Mouse (Mus musculus): ENCODE data around the gene Cfap221.

Cfap221 gene

DNA sequence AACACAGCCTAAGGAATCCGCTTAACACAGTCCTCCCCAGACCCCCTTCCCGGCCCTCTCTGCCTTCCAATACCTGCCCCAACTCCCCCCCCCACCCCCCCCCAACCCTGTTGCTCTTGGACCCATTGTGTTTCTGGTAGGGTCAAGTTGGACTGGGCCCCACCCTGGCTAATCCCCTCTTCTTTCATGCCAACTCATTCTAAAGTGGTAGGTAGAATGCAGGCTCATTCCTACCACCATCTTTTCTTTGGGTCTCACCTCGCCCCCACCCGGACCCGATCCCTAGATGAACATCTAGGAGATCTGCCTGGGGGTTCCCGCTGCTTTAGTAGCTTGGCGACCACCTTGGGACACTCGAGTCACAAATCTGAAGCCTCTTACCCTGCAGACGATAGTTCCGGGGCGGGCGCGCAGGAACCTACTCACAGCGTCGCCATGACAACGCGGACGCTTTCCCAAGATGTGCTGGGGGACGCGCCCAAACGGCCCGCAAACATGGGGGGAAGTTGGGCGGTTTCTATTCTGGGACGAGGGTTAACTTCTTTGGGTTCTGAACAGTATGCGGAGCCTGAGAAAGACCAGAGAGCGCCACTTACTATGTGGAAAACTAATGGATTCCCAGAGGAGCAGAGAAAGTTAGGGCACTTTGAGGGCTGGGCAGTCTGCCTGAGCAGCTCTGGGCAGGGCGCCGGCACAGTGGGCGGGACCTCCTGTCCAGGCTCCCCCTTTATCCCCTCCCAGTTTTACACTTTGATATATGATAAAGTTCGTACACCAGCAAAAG, at the start of gene Cfap221:
TSS of gene Cfap221 (minus strand) at position 437 of the 784 bp plus-strand sequence.
- peak; percentile 89 for DNase-seq (ENCODE audit: low read depth, low spot score)

- no peak for DNase-seq (ENCODE audit: low read depth, low spot score)
Observed at GRCm38 (mm10) chr1:120044584-120044983, 47.5 kb upstream of the Cfap221 start.

DNA sequence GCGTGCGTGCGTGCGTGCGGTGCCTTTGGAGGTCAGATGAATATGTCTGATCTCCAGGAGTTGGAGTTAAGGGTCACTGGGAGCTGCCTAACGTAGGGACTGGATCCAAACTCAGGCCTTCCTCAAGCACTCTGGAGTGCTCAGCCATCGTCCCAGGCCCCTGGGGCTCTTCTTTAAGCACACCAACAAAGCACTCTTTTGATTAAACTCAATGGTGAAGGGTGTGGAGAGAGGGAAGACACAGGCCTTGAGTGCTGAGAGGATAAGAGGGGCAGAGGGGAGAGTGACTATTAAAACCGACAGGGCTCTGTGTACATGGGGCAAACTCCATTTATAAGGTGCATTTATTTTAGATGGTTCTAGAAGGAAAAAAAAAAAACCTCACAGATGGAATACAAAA, 45.4 kb upstream of the Cfap221 start:
- peak; percentile 56 for DNase-seq (ENCODE audit: low read depth, low spot score)

DNA sequence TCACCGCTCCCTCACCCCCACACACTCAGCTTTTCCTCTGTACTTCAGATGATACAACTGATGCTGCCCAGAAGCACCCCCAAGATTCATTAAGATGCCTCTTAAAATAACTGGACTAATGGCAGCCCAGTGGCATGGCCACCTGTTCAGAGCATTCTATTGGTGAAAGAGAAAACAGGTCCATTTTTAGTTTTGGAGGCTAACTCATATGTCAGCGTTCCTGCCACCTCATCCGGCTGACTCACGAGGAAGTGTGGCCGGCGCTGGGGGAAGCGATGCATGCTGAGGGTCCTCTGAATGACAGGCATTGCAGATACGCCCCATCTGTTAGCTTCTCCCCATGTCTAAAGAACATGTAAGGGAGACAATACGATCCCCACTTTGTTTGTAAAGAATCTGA, 41.6 kb upstream of the Cfap221 start:
- no peak for DNase-seq (ENCODE audit: low read depth, low spot score)

GRCm38 (mm10) chr1:120037021-120037683, 40.1 kb upstream of the Cfap221 start:
- DNase-seq (ENCODE audit: low read depth, low spot score): no peak

GRCm38 (mm10) chr1:120035456-120036034, 38.5 kb upstream of the Cfap221 start:
- no peak for DNase-seq (ENCODE audit: low read depth, low spot score)

DNA sequence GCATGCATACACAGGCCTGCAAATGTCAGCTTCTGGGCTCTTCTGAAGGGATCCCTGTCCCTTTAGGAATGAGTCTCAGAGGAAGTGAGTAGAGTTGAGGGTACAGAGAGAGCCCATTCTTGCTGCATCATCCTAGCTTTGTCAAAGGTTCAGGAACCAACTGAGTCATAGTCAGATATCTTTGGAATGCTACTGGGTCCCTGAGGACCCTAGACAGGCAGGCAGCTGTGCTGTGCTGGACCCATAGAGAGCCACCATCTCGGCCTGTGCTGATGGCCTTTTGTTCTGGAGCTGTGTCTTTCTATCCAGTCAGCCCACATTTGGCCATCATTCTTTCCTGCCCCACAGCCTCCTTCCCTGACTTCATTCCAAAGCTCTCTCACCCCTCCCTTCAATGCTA, 37.8 kb upstream of the Cfap221 start:
- DNase-seq (ENCODE audit: low read depth, low spot score): no peak

DNA sequence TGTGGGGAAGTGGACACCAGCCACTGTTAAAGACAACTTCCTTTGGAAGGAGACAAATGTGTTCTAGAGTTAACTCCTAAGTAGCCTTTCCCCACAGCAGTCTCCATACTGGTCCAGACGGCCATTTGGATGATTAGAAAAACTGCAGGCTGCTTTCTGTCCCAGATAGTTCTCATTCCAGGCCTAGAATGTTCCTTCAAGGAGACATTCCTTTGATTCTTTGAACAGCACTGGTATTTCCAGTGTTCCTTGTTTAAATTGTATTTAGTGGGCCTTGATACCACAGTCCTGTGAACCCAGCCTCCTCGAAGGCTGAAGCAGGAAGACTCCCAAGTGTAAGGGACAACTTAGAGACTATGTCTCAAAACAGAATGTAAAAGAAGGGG, 36.4 kb upstream of the Cfap221 start:
- no peak for DNase-seq (ENCODE audit: low read depth, low spot score)

DNA sequence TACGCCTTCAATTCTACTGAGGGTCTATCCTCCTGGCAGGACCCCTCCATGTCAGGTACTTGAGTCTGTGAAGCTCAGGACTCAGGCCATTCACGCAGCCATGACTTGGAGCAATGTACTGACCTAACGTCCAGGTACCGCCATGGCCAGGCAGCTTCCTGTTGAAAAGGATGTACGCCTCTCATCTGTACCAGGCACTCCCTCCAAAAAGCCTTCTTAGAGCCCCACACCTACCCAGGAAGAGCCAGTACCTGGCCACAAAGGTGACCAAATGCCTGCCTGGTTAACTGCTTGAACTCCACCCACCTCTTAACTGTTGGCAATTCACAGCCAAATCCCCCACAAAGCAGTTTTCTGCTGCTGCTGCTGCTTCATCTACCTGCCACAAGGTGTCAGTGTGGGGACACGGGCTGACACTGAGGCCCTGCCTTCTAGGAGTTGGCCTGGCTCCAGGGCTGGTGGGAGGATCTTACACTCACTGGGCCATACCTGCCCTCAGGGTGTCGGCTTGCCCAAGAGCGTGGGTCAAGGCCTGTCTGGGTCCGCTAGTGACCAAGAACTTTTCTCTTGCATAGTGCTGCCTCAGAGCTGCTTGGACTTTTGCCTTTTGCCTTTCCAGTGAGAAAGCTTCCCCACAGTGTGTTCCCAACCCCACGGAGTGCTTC, 35.9 kb upstream of the Cfap221 start:
- peak; percentile 94 for DNase-seq (ENCODE audit: low read depth, low spot score)

GRCm38 (mm10) chr1:120030474-120030873, 33.4 kb upstream of the Cfap221 start:
- no peak for DNase-seq (ENCODE audit: low read depth, low spot score)

DNA sequence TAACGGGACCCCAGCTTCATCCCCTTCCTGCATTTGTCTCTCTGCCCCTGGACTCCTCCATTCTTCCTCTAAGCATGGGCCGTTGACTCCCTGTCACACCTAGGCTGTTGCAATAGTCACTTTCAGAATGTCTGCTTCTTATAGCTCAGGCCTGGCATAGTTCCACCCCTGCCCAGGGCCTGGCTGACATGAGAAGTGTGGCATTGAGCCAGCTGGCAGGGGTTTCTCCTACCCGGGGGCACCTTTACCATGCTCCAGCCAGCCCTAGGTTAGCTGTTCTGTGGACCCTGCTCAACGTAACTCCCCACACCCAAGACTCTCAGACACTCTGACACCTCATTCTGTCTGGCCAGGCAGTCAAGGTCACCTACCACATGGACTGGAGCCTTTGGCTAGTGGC, 30.7 kb upstream of the Cfap221 start:
- no peak for DNase-seq (ENCODE audit: low read depth, low spot score)

- DNase-seq (ENCODE audit: low read depth, low spot score): no peak
Observed at GRCm38 (mm10) chr1:120025050-120025439, 28.0 kb upstream of the Cfap221 start.

GRCm38 (mm10) chr1:120024331-120025049, 27.5 kb upstream of the Cfap221 start:
- no peak for DNase-seq (ENCODE audit: low read depth, low spot score)

DNA sequence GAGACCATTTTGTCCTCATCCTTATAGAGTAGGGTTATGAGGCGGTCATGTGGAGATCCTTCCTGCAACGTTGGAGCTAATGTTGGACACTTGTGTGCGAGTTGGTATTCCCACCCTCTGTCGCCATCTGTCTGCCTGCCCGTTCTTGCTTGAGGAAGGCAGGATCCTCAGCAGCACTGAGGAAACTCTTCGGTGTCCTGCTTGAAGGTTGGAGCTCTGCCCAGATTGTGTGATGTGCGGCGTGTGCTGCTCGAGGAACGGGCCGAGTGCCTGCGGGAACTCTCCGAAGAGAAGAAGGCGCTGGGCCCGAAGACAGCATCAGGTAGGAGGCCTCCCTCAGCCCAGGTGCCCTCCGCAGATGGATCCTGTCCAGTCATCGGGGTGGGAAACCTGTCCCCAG, 24.9 kb upstream of the Cfap221 start:
- DNase-seq (ENCODE audit: low read depth, low spot score): no peak

GRCm38 (mm10) chr1:120020322-120020897, 23.4 kb upstream of the Cfap221 start:
- DNase-seq (ENCODE audit: low read depth, low spot score): no peak

GRCm38 (mm10) chr1:120019428-120019827, 22.4 kb upstream of the Cfap221 start:
- no peak for DNase-seq (ENCODE audit: low read depth, low spot score)

DNA sequence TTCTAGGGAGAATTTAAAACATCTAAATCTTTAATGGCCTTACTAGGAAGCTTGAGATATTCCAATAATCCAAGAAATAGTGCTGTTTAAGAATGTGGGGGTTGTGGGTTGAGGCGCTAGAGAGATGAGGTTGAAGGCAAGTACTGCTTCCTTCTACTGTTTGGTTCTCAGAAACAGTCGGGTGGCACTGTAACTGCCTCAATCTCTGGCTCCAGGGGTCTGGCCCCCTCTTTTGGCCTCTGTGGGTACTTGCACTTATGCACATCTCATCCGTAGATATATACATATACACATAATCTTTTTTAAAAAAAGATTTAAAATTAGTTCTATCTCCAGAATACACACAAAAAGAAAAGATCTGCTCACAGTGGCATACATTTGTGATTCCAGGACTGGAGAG, 21.9 kb upstream of the Cfap221 start:
- DNase-seq (ENCODE audit: low read depth, low spot score): no peak

- peak; percentile 55 for DNase-seq (ENCODE audit: low read depth, low spot score)
Observed at GRCm38 (mm10) chr1:120016240-120016639, 19.2 kb upstream of the Cfap221 start.

DNA sequence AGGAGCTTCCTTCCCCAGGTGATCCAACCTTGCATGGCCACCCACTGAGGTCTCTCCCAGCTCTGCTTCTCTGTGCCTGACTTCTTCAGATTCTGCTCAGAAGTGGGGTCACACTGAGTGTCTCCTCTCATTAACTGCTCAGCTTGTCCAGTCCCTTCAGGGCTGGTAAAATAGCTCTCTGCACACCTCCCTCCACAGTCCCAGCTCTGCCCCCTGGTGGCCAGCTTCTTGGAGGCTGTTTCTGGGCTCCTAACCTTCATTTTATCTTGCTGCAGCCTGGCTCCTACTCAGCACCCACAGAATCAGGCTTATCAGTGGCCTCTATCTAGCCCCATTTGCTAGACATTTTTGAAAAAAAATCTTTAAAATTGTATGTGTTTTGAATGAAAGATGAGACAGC, 16.1 kb upstream of the Cfap221 start:
- DNase-seq (ENCODE audit: low read depth, low spot score): peak; percentile 65

- no peak for DNase-seq (ENCODE audit: low read depth, low spot score)
Observed at GRCm38 (mm10) chr1:120012638-120013037, 15.6 kb upstream of the Cfap221 start.

DNA sequence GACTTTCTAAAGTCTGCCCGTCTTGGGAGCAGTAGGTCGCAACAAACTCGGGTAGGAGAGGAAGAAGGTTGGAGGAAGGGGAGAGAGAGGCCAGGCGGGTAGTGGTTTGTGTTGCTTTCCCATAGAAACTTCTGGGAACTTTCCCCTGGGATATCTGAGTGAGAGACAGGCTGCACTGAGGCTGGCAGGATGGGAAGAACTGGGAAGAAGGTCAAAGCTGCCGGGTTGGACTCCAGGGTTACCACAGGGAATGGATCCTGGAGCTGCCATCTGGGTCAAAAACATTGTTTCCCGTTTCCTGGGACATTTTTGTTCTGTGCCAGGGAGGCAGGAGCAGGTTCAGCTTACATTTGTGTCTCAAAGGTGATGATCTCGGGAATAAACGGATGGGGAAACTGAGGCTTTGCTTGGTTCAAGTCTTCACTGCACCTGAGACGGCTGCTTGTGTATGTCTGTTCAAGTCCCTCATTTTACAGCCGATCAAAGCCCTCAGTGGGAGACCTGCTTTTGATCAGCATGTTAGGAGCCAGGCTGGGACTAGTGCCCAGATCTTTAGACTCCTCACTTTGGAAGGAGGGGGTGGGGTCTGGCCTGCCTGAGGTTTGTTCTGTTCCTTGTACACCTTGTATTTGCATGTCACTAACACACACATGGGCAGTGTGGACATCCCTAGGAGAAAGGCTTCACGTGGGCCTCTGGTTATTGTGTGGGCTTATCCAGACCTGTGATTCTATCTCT, 11.0 kb upstream of the Cfap221 start:
- DNase-seq (ENCODE audit: low read depth, low spot score): no peak
